Comparison of ENCODE assay signal across 26 mouse cellular contexts in genomic region chr2:5707871-5708733, GRCm38 (mm10). TPM values are rescaled to one million over a fixed set of nuclear protein-coding genes. Genes with fewer than 3 reads are reported as not detected.
DNase-seq lines count a peak whose midpoint lies in the region; ATAC-seq lines count a peak whose summit lies in the region.
"Had no signal": no experiment of that assay in that cellular context is flagged by ENCODE, and none has a peak within 500 bp of the region (broad histone marks: within the 10 kb centered on the region; RNA-seq: fewer than 3 reads in every experiment).

No protein-coding gene starts in this region.

- H3K27me3 ChIP-seq in lung, embryonic 16.5 days (ENCODE audit: control insufficient read depth, insufficient read depth, low read depth, low read length): peaks cover 16% of the 10 kb centered on the region
- peaks cover 26% of the 10 kb centered on the region for H3K27me3 ChIP-seq in forebrain, embryonic 10.5 days (ENCODE audit: poor library complexity, severe bottlenecking)

- no peaks in the 10 kb centered on the region for H3K36me3 ChIP-seq in lung, embryonic 16.5 days (ENCODE audit: control insufficient read depth, insufficient read depth, low read length)
- no peaks in the 10 kb centered on the region for H3K36me3 ChIP-seq in forebrain, embryonic 10.5 days (replicated peaks)
- H3K36me3 ChIP-seq: heart, embryonic 13.5 days; midbrain, embryonic 10.5 days; neural tube, embryonic 13.5 days had no signal

- H3K9me3 ChIP-seq in lung, embryonic 16.5 days (ENCODE audit: control insufficient read depth, low read length): no peaks in the 10 kb centered on the region
- no peaks in the 10 kb centered on the region for H3K9me3 ChIP-seq in forebrain, embryonic 10.5 days
- H3K9me3 ChIP-seq: heart, embryonic 13.5 days; midbrain, embryonic 10.5 days; neural tube, embryonic 13.5 days had no signal

- no peaks in the 10 kb centered on the region; the same call in 1 of the 2 replicates for H3K4me1 ChIP-seq in lung, embryonic 16.5 days (replicated peaks; ENCODE audit: control insufficient read depth, insufficient read depth, low read length)
- peaks cover 5% of the 10 kb centered on the region for H3K4me1 ChIP-seq in forebrain, embryonic 10.5 days

- H3K4me3 ChIP-seq in lung, embryonic 16.5 days (ENCODE audit: low read length): no peak overlapping the region
- H3K4me3 ChIP-seq in forebrain, embryonic 10.5 days: no peak overlapping the region
- H3K4me3 ChIP-seq: heart, embryonic 13.5 days; left cerebral cortex, adult 2 months; midbrain, embryonic 10.5 days; myocyte; neural tube, embryonic 13.5 days had no signal

- no peak for DNase-seq in lung, postnatal 36 days
- peak; percentile 20 for DNase-seq in MN1 (ENCODE audit: low spot score)
- peak; percentile 73 for DNase-seq in retina, adult 2 months (ENCODE audit: low read depth, low spot score)
- no peak for DNase-seq in forebrain, embryonic 10.5 days (ENCODE audit: extremely low spot score, low spot score)
- no peak for DNase-seq in layer of hippocampus, adult 11-12 months (ENCODE audit: low spot score)
- no peak for DNase-seq in urinary bladder, postnatal 10 days (ENCODE audit: low spot score)
- DNase-seq: adrenal gland, adult 8-10 months; cerebellum, adult 18-20 months; cerebellum, postnatal 25 days; embryo, embryonic 11 days; gastrocnemius, postnatal 14 days; heart, adult 11 months; heart, postnatal 14 days; kidney, adult 18-20 months; thymus, postnatal 14 days had no signal

- no peak overlapping the region for H3K4me2 ChIP-seq in lung, embryonic 16.5 days (ENCODE audit: low read depth, low read length)
- H3K4me2 ChIP-seq: heart, embryonic 13.5 days; neural tube, embryonic 13.5 days had no signal

- 52% methylated on average over 10 of the region's 10 CpGs for WGBS in lung, embryonic 16.5 days
- WGBS in forebrain, embryonic 10.5 days: 62% methylated on average over 10 of the region's 10 CpGs

- no peak overlapping the region for H3K9ac ChIP-seq in lung, embryonic 16.5 days (ENCODE audit: low read length)
- H3K9ac ChIP-seq: heart, embryonic 13.5 days; liver, embryonic 14.5 days; neural tube, embryonic 13.5 days had no signal

- ATAC-seq in lung, embryonic 16.5 days (ENCODE audit: low read depth): peak; percentile 36; the same call in 1 of the 2 replicates
- ATAC-seq: forebrain, embryonic 16.5 days; midbrain, embryonic 16.5 days had no signal

- no peak overlapping the region for H3K27ac ChIP-seq in lung, embryonic 16.5 days (ENCODE audit: low read length)
- no peak overlapping the region for H3K27ac ChIP-seq in forebrain, embryonic 10.5 days
- H3K27ac ChIP-seq: heart, embryonic 13.5 days; kidney, postnatal 0 days; left cerebral cortex, adult 2 months; liver, embryonic 14.5 days; macrophage; midbrain, embryonic 10.5 days; neural tube, embryonic 13.5 days had no signal

RNA-seq across cellular contexts. Expression of gene Camk1d, which starts 6.2 kb away (rescaled TPM):
- 1.7 and 1.9 TPM in 2 replicates for polyA plus RNA-seq in lung, embryonic 16.5 days (2015; fragmentation: Nextera tagmentation; extraction: Ambion mirVana)
- 0.62 and 0.85 TPM in 2 replicates for polyA plus RNA-seq in forebrain, embryonic 10.5 days (2016; fragmentation: Nextera tagmentation; extraction: Ambion mirVana)

Comparison
In these comparisons a context has a peak if more than half of its experiments do, and no peak if none do; other contexts are left out.
1. DNase-seq: peak in MN1 (single experiment) and retina, adult 2 months (single experiment); none in lung, postnatal 36 days (single experiment), forebrain, embryonic 10.5 days (single experiment), layer of hippocampus, adult 11-12 months (single experiment) and urinary bladder, postnatal 10 days (single experiment).